ENCODE assay signal across 8 mouse cellular contexts in the genomic region with DNA sequence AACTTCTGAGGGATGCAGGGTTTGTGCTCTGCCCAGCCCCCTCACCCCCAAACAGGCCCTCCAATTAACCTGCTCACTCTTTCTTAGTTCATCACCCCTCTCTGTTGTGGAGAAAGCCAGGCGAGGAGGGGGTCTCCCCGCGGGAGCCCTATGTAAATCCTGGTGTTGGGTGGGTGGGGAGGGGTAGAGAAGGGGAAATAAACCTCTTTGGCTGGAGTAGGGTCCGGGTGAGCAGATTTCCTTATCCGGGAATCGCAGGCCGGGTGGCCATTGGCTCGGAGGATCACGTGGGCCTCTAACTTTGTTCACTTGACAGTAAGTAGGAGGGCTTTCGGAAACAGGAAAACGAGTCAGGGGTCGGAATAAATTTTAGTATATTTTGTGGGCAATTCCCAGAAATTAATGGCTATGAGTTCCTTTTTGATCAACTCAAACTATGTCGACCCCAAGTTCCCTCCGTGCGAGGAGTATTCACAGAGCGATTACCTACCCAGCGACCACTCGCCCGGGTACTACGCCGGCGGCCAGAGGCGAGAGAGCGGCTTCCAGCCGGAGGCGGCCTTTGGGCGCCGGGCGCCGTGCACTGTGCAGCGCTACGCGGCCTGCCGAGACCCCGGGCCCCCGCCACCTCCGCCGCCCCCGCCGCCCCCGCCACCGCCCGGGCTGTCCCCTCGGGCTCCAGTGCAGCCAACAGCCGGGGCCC. TPM values are rescaled to one million over a fixed set of nuclear protein-coding genes. Genes with fewer than 3 reads are reported as not detected.
DNase-seq lines count a peak whose midpoint lies in the region; ATAC-seq and TF ChIP-seq lines count a peak whose summit lies in the region.

No protein-coding gene starts in this region.

- DNase-seq in A20 (ENCODE audit: low read depth, low spot score) = peak; percentile 89
- DNase-seq in adrenal gland, postnatal 10 days = peak; percentile 89
- peak; percentile 98 for DNase-seq in heart, adult 11 months
- DNase-seq in kidney, adult 11 months = peak; percentile 90
- peak; percentile 95 for DNase-seq in lung, embryonic 14.5 days
- peak; percentile 54 for DNase-seq in ovary, postnatal 14 days (ENCODE audit: low spot score)
- DNase-seq in left cerebral cortex, adult 8-10 months (ENCODE audit: low spot score in 2 of 2) = no peak

- H3K4me1 ChIP-seq in lung, embryonic 14.5 days (ENCODE audit: insufficient read depth) = 0 out of 2 replicates have a peak, but pooled peaks cover 2% of the 10 kb centered on the region

- ATAC-seq in lung, embryonic 14.5 days (ENCODE audit: insufficient read depth) = peak; percentile 85
- no peak for ATAC-seq in erythroblast, adult 5-6 weeks (replicated peaks; ENCODE audit: low FRiP score, poor library complexity, severe bottlenecking)

- peaks cover 15% of the 10 kb centered on the region for H3K27me3 ChIP-seq in lung, embryonic 14.5 days (ENCODE audit: insufficient read depth, low read length)

- H3K36me3 ChIP-seq in lung, embryonic 14.5 days (ENCODE audit: insufficient read depth) = peaks cover 12% of the 10 kb centered on the region; the same call in 1 of the 2 replicates

- no peak for TF ChIP-seq CTCF in lung, embryonic 14.5 days (IDR thresholded peaks at IDR 0.05; ENCODE audit: low read depth)

- peak overlapping the region; percentile 100 for H3K27ac ChIP-seq in lung, embryonic 14.5 days (ENCODE audit: low read depth)

- peak overlapping the region; percentile 99 for H3K9ac ChIP-seq in lung, embryonic 14.5 days

- WGBS in lung, embryonic 14.5 days = under 1% methylated on average over 39 of the region's 45 CpGs

- no peaks in the 10 kb centered on the region for H3K9me3 ChIP-seq in lung, embryonic 14.5 days (ENCODE audit: low read depth, low read length)

- H3K4me2 ChIP-seq in lung, embryonic 14.5 days = peak overlapping the region; percentile 84

- peak overlapping the region; percentile 72 for H3K4me3 ChIP-seq in lung, embryonic 14.5 days (ENCODE audit: low read depth, low read length)

RNA-seq across cellular contexts. Expression of a gene that starts 0.5 kb away (rescaled TPM):
- total RNA-seq in adrenal gland, postnatal 10 days (2021) = 10 to 100 TPM in 1 of 2 experiments, 1 to 10 TPM in 1; 8.4 to 15.9 TPM
- polyA plus RNA-seq in lung, embryonic 14.5 days (2014; fragmentation: Nextera tagmentation; extraction: Ambion mirVana) = 3.8 and 3.9 TPM in 2 replicates
- total RNA-seq in left cerebral cortex, adult 8-10 months (2022) = under 1 TPM in 1 of 4 experiments, not detected in 3; 0.11 TPM
- 0.63 TPM in 1 of 2 replicates, not detected in the other for total RNA-seq in erythroblast, adult 5-6 weeks (2015; ENCODE audit: low replicate concordance)
- total RNA-seq in erythroblast, adult 5-6 weeks (2017; ENCODE audit: low replicate concordance) = 0.56 and 0.77 TPM in 2 replicates

RNA-seq across cellular contexts. Expression of a gene that starts 4.6 kb away (rescaled TPM):
- total RNA-seq in adrenal gland, postnatal 10 days (2021) = 10 to 100 TPM; 13.7 to 24.8 TPM
- polyA plus RNA-seq in lung, embryonic 14.5 days (2014; fragmentation: Nextera tagmentation; extraction: Ambion mirVana) = 3.9 and 6.3 TPM in 2 replicates
- total RNA-seq in left cerebral cortex, adult 8-10 months (2022) = not detected
- not detected in 2 replicates for total RNA-seq in erythroblast, adult 5-6 weeks (2015; ENCODE audit: low replicate concordance)
- total RNA-seq in erythroblast, adult 5-6 weeks (2017; ENCODE audit: low replicate concordance) = not detected in 2 replicates

RNA-seq across cellular contexts. Expression of a gene that starts 15.4 kb away (rescaled TPM):
- total RNA-seq in adrenal gland, postnatal 10 days (2021) = 10 to 100 TPM; 12.1 to 17.1 TPM
- polyA plus RNA-seq in lung, embryonic 14.5 days (2014; fragmentation: Nextera tagmentation; extraction: Ambion mirVana) = 65.9 and 76.1 TPM in 2 replicates
- total RNA-seq in left cerebral cortex, adult 8-10 months (2022) = not detected
- total RNA-seq in erythroblast, adult 5-6 weeks (2015; ENCODE audit: low replicate concordance) = not detected in 2 replicates
- total RNA-seq in erythroblast, adult 5-6 weeks (2017; ENCODE audit: low replicate concordance) = not detected in 2 replicates

RNA-seq across cellular contexts. Expression of a gene that starts 26.2 kb away (rescaled TPM):
- 10 to 100 TPM; 23.6 to 29.8 TPM for total RNA-seq in adrenal gland, postnatal 10 days (2021)
- polyA plus RNA-seq in lung, embryonic 14.5 days (2014; fragmentation: Nextera tagmentation; extraction: Ambion mirVana) = 19.7 and 24.4 TPM in 2 replicates
- total RNA-seq in left cerebral cortex, adult 8-10 months (2022) = not detected
- total RNA-seq in erythroblast, adult 5-6 weeks (2015; ENCODE audit: low replicate concordance) = not detected in 2 replicates
- total RNA-seq in erythroblast, adult 5-6 weeks (2017; ENCODE audit: low replicate concordance) = not detected in 2 replicates

RNA-seq across cellular contexts. Expression of a gene that starts 31.8 kb away (rescaled TPM):
- total RNA-seq in adrenal gland, postnatal 10 days (2021) = 10 to 100 TPM; 16.3 to 16.7 TPM
- 48.9 and 51.6 TPM in 2 replicates for polyA plus RNA-seq in lung, embryonic 14.5 days (2014; fragmentation: Nextera tagmentation; extraction: Ambion mirVana)
- total RNA-seq in left cerebral cortex, adult 8-10 months (2022) = not detected
- not detected in 2 replicates for total RNA-seq in erythroblast, adult 5-6 weeks (2015; ENCODE audit: low replicate concordance)
- total RNA-seq in erythroblast, adult 5-6 weeks (2017; ENCODE audit: low replicate concordance) = not detected in 2 replicates

Comparison
In these comparisons a context has a peak if more than half of its experiments do, and no peak if none do; other contexts are left out.
1. DNase-seq: peak in A20 (single experiment), adrenal gland, postnatal 10 days (single experiment), heart, adult 11 months (single experiment), kidney, adult 11 months (single experiment), lung, embryonic 14.5 days (single experiment) and ovary, postnatal 14 days (single experiment); none in left cerebral cortex, adult 8-10 months (0 of 2).
2. RNA of a gene that starts 0.5 kb away (total RNA-seq): 8.4 to 15.9 TPM in adrenal gland, postnatal 10 days; 0.56 to 0.77 TPM in erythroblast, adult 5-6 weeks and 0.11 TPM in left cerebral cortex, adult 8-10 months; every median in the first group is over 4 times any median in the second.
3. RNA of a gene that starts 4.6 kb away (total RNA-seq): 13.7 to 24.8 TPM in adrenal gland, postnatal 10 days; not detected in left cerebral cortex, adult 8-10 months and not detected in erythroblast, adult 5-6 weeks; every median in the first group is over 10 times any median in the second.
4. RNA of a gene that starts 15.4 kb away (total RNA-seq): 12.1 to 17.1 TPM in adrenal gland, postnatal 10 days; not detected in left cerebral cortex, adult 8-10 months and not detected in erythroblast, adult 5-6 weeks; every median in the first group is over 10 times any median in the second.